Mouse (Mus musculus) urinary bladder, adult 2 months (tissue): ENCODE results near the gene Akap8l. TPM values are rescaled to one million over a fixed set of nuclear protein-coding genes. Genes with fewer than 3 reads are reported as not detected.

Source experiments
- DNase-seq: peaks from one replicate; pipeline ENCODE4 v3.0.0; 2022; ENCODE audit warnings: low spot score
- polyA plus RNA-seq: library from polyadenylated mRNA; depleted of rRNA; stranded (reverse); fragments of >200 nt; gene quantifications from 2 replicates; pipeline ENCODE4 v1.2.3, GENCODE M21; 2012

Akap8l gene
- polyA plus RNA-seq, 1 experiment: 154 TPM

GRCm38 (mm10) chr17:32319950-32320349, 30.5 kb downstream of the Akap8l start:
- no peak for DNase-seq

GRCm38 (mm10) chr17:32317708-32318107, 32.7 kb downstream of the Akap8l start:
- DNase-seq: no peak

- DNase-seq: no peak
Measured at GRCm38 (mm10) chr17:32317032-32317431, 33.4 kb downstream of the Akap8l start.

- no peak for DNase-seq
Measured at GRCm38 (mm10) chr17:32315560-32315959, 34.8 kb downstream of the Akap8l start.

GRCm38 (mm10) chr17:32313892-32314291, 36.5 kb downstream of the Akap8l start:
- DNase-seq: no peak

GRCm38 (mm10) chr17:32312801-32313200, 37.6 kb downstream of the Akap8l start:
- no peak for DNase-seq

- no peak for DNase-seq
Measured at GRCm38 (mm10) chr17:32307963-32308362, 42.4 kb downstream of the Akap8l start.

- DNase-seq: no peak
Measured at GRCm38 (mm10) chr17:32298125-32298524, 52.3 kb downstream of the Akap8l start.

GRCm38 (mm10) chr17:32295901-32296300, 54.5 kb downstream of the Akap8l start:
- no peak for DNase-seq

- DNase-seq: no peak
Measured at GRCm38 (mm10) chr17:32295160-32295559, 55.2 kb downstream of the Akap8l start.

GRCm38 (mm10) chr17:32285138-32285670, 65.2 kb downstream of the Akap8l start:
- DNase-seq: no peak

- peak; percentile 94 for DNase-seq
Measured at GRCm38 (mm10) chr17:32284262-32285137, 65.9 kb downstream of the Akap8l start, which contains the start of gene Brd4. TSS of gene Brd4 (minus strand) at chr17:32284722.

GRCm38 (mm10) chr17:32283771-32284221, 66.6 kb downstream of the Akap8l start:
- peak; percentile 59 for DNase-seq

- no peak for DNase-seq
Measured at GRCm38 (mm10) chr17:32283341-32283740, 67.1 kb downstream of the Akap8l start.

GRCm38 (mm10) chr17:32281611-32282310, 68.6 kb downstream of the Akap8l start:
- no peak for DNase-seq

GRCm38 (mm10) chr17:32281126-32281525, 69.3 kb downstream of the Akap8l start:
- DNase-seq: no peak

GRCm38 (mm10) chr17:32280575-32280974, 69.8 kb downstream of the Akap8l start:
- DNase-seq: no peak

GRCm38 (mm10) chr17:32277201-32277600, 73.2 kb downstream of the Akap8l start:
- no peak for DNase-seq

GRCm38 (mm10) chr17:32275568-32275967, 74.8 kb downstream of the Akap8l start:
- DNase-seq: no peak
